Mouse (Mus musculus) stomach, postnatal 0 days (tissue): ENCODE measurements around the gene Plxnc1. TPM values are rescaled to one million over a fixed set of nuclear protein-coding genes. Genes with fewer than 3 reads are reported as not detected.
A peak's percentile ranks its signal among the peaks of the same experiment; 100 is the strongest.

ENCODE experiments used
- ATAC-seq: fragments of 200-750 bp; cut with Nextera tagmentation; 2 replicates; pipeline ENCODE4 v1.8.0; 2017; ENCODE audit not compliant: low FRiP score, low TSS enrichment
- DNase-seq: peaks from one replicate; pipeline ENCODE4 v3.0.0-alpha.2; 2016; ENCODE audit warnings: low spot score
- H3K27ac ChIP-seq: fragments of 300-500 bp; sonication (generic); replicated peaks from 2 replicates; pipeline ENCODE4 v1.5.1; 2014; ENCODE audit warnings: mild to moderate bottlenecking, control low read depth
- H3K27me3 ChIP-seq: fragments of 300-500 bp; sonication (generic); 2 replicates; pipeline ENCODE4 v1.6.1; 2014; ENCODE audit warnings: low read length; ENCODE audit not compliant: control insufficient read depth, insufficient read depth
- H3K36me3 ChIP-seq: fragments of 300-500 bp; sonication (generic); 2 replicates; pipeline ENCODE4 v1.6.1; 2014; ENCODE audit warnings: low read length, mixed read lengths; ENCODE audit not compliant: control insufficient read depth, insufficient read depth
- H3K4me1 ChIP-seq: fragments of 300-500 bp; sonication (generic); replicated peaks from 2 replicates; pipeline ENCODE4 v1.6.1; 2014; ENCODE audit warnings: antibody characterized with exemption; ENCODE audit not compliant: control insufficient read depth, insufficient read depth
- H3K4me2 ChIP-seq: fragments of 300-500 bp; sonication (generic); replicated peaks from 2 replicates; pipeline ENCODE4 v1.6.1; 2014; ENCODE audit warnings: low read depth, mild to moderate bottlenecking, control low read depth, moderate library complexity
- H3K4me3 ChIP-seq: fragments of 300-500 bp; sonication (generic); 2 replicates; pipeline ENCODE4 v1.5.1; 2014; ENCODE audit warnings: low read depth, low read length, control low read depth
- H3K9ac ChIP-seq: fragments of 300-500 bp; sonication (generic); 2 replicates; pipeline ENCODE4 v1.6.1; 2014; ENCODE audit warnings: mild to moderate bottlenecking, low read length, control low read depth, mixed read lengths
- H3K9me3 ChIP-seq: fragments of 300-500 bp; sonication (generic); 2 replicates; pipeline ENCODE4 v1.6.1; 2016; ENCODE audit warnings: low read length; ENCODE audit not compliant: control insufficient read depth
- CTCF ChIP-seq: IDR thresholded peaks from 2 replicates; pipeline ENCODE4 v1.5.1; 2016; ENCODE audit warnings: antibody characterized with exemption, low read depth, mild to moderate bottlenecking, moderate library complexity
- EP300 ChIP-seq: optimal IDR thresholded peaks from 2 replicates; pipeline ENCODE3; 2016; ENCODE audit warnings: antibody characterized with exemption
- WGBS: fragments of 180-500 bp; shearing (Covaris S2); extraction: QIAGEN DNeasy Blood & Tissue Kit; methylation state at CpG from one replicate; pipeline ENCODE4 v1.1.7; 2014; 5-methylcytosine and 5-hydroxymethylcytosine counted together
- polyA plus RNA-seq: library from polyadenylated mRNA; unstranded; fragments of >200 nt; fragmentation: Nextera tagmentation; extraction: Ambion mirVana; gene quantifications from 2 replicates; pipeline ENCODE4 v1.2.1, GENCODE M21; 2015

Plxnc1 gene
- polyA plus RNA-seq, 1 experiment from 2014 or later = 0.67 TPM

DNA sequence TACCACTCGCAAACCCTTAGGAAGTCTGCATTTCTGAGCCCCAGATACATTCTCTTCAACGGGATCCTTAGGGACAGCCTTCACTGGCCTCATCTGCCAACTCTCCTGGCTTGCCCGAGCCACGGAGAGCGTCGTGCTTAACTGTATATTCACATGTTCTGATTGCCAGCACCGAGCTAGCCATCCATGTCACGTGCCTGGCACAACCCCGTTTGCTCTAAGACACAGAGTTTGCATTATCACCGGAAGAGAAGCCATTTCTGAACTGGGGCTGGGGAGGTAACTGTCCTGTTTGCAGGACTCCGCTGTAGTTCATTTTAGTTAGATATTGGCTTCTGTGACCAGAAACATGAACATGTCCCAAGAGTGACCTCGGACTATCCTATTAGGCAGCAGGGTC, 21.8 kb downstream of the Plxnc1 start:
- no peaks in the 10 kb centered on the region for H3K27me3 ChIP-seq
- H3K4me3 ChIP-seq = no peak overlapping the region
- H3K4me1 ChIP-seq = no peaks in the 10 kb centered on the region
- no peak for DNase-seq
- H3K9me3 ChIP-seq = no peaks in the 10 kb centered on the region
- 84% methylated on average over 12 of the region's 12 CpGs for WGBS
- H3K9ac ChIP-seq = no peak overlapping the region
- H3K4me2 ChIP-seq = no peak overlapping the region
- no peaks in the 10 kb centered on the region for H3K36me3 ChIP-seq
- TF ChIP-seq CTCF (no peak), EP300 (no peak)
- no peak for ATAC-seq
- no peak overlapping the region for H3K27ac ChIP-seq

GRCm38 (mm10) chr10:94921751-94922150, 22.9 kb downstream of the Plxnc1 start:
- TF ChIP-seq CTCF = no peak
- no peak for TF ChIP-seq EP300
- WGBS = 86% methylated on average over 6 of the region's 6 CpGs

GRCm38 (mm10) chr10:94920526-94920925, 24.1 kb downstream of the Plxnc1 start:
- H3K9me3 ChIP-seq = no peaks in the 10 kb centered on the region
- H3K27ac ChIP-seq = no peak overlapping the region
- H3K4me1 ChIP-seq = no peaks in the 10 kb centered on the region
- DNase-seq = no peak
- 83% methylated on average over 8 of the region's 8 CpGs for WGBS
- ATAC-seq = no peak
- TF ChIP-seq EP300 (no peak), CTCF (no peak)
- H3K9ac ChIP-seq = no peak overlapping the region
- H3K4me2 ChIP-seq = no peak overlapping the region
- no peak overlapping the region for H3K4me3 ChIP-seq
- no peaks in the 10 kb centered on the region for H3K27me3 ChIP-seq
- no peaks in the 10 kb centered on the region for H3K36me3 ChIP-seq

More at GRCm38 (mm10) chr10:94921751-94922150, 22.9 kb downstream of the Plxnc1 start:
- H3K4me1 ChIP-seq = no peaks in the 10 kb centered on the region
- no peak for ATAC-seq
- H3K9ac ChIP-seq = no peak overlapping the region
- H3K9me3 ChIP-seq = no peaks in the 10 kb centered on the region
- H3K27me3 ChIP-seq = no peaks in the 10 kb centered on the region
- H3K4me2 ChIP-seq = no peak overlapping the region
- DNase-seq = no peak
- H3K27ac ChIP-seq = no peak overlapping the region
- no peak overlapping the region for H3K4me3 ChIP-seq
- no peaks in the 10 kb centered on the region for H3K36me3 ChIP-seq

GRCm38 (mm10) chr10:94919960-94920359, 24.7 kb downstream of the Plxnc1 start:
- no peaks in the 10 kb centered on the region for H3K9me3 ChIP-seq
- H3K4me3 ChIP-seq = no peak overlapping the region
- no peak overlapping the region for H3K9ac ChIP-seq
- DNase-seq = no peak
- WGBS = 50% methylated on average over 2 of the region's 2 CpGs
- H3K27me3 ChIP-seq = no peaks in the 10 kb centered on the region
- no peaks in the 10 kb centered on the region for H3K36me3 ChIP-seq
- H3K4me1 ChIP-seq = no peaks in the 10 kb centered on the region
- TF ChIP-seq EP300 = no peak
- TF ChIP-seq CTCF = no peak
- no peak overlapping the region for H3K4me2 ChIP-seq
- no peak for ATAC-seq
- no peak overlapping the region for H3K27ac ChIP-seq

DNA sequence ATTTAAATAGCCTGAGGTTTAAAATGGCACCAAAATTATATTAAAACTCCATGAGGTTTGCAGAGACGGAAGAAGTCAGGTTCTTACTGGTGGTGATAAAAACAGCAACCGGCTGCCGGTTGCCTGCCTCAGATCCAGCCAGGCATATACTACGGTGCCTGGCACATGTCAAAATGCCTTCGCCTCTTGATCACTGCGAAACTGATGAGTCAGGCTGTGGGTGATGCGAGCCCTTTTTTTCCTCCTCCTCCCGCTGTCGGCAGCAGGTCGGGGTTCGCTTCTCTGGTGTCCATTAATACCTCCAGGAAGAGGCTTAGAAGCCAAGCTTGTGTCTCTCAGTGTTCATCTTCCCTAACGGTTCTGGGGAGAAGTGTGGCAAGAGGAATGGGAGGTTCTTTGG, 25.1 kb downstream of the Plxnc1 start:
- Histone ChIP-seq H3K9me3 (no peaks in the 10 kb centered on the region), H3K4me1 (no peaks in the 10 kb centered on the region), H3K9ac (no peak overlapping the region), H3K4me3 (no peak overlapping the region), H3K27ac (no peak overlapping the region), H3K36me3 (no peaks in the 10 kb centered on the region), H3K4me2 (no peak overlapping the region), H3K27me3 (no peaks in the 10 kb centered on the region)
- no peak for TF ChIP-seq CTCF
- no peak for TF ChIP-seq EP300
- 47% methylated on average over 12 of the region's 12 CpGs for WGBS
- DNase-seq = peak; percentile 23
- no peak for ATAC-seq

- Histone ChIP-seq H3K27ac (no peak overlapping the region), H3K4me3 (no peak overlapping the region), H3K4me2 (no peak overlapping the region), H3K36me3 (no peaks in the 10 kb centered on the region), H3K9ac (no peak overlapping the region), H3K4me1 (no peaks in the 10 kb centered on the region), H3K9me3 (no peaks in the 10 kb centered on the region), H3K27me3 (no peaks in the 10 kb centered on the region)
- TF ChIP-seq EP300 (no peak), CTCF (no peak)
- 78% methylated on average over 7 of the region's 7 CpGs for WGBS
- DNase-seq (no peak), ATAC-seq (no peak)
These were observed 26.0 kb downstream of the Plxnc1 start for GRCm38 (mm10) chr10:94918618-94919017.
